Mouse (Mus musculus) embryonic facial prominence, embryonic 12.5 days (tissue): ENCODE data around the gene Snd1. TPM values are rescaled to one million over a fixed set of nuclear protein-coding genes. Genes with fewer than 3 reads are reported as not detected.

Experiments used
- ATAC-seq: fragments of 200-750 bp; cut with Nextera tagmentation; 2 replicates; pipeline ENCODE4 v1.8.0; 2017; ENCODE audit not compliant: insufficient number of reproducible peaks, insufficient read depth, low FRiP score, low TSS enrichment
- H3K27ac ChIP-seq: fragments of 300-500 bp; sonication (generic); 2 replicates; pipeline ENCODE4 v1.5.1; 2016; ENCODE audit warnings: mild to moderate bottlenecking
- H3K27me3 ChIP-seq: fragments of 300-500 bp; sonication (generic); 2 replicates; pipeline ENCODE4 v1.6.1; 2016; ENCODE audit warnings: mild to moderate bottlenecking, moderate library complexity
- H3K36me3 ChIP-seq: fragments of 300-500 bp; sonication (generic); 2 replicates; pipeline ENCODE4 v1.6.1; 2016; ENCODE audit warnings: mild to moderate bottlenecking
- H3K4me1 ChIP-seq: fragments of 300-500 bp; sonication (generic); 2 replicates; pipeline ENCODE4 v1.6.1; 2016
- H3K4me2 ChIP-seq: fragments of 300-500 bp; sonication (generic); replicated peaks from 2 replicates; pipeline ENCODE4 v1.6.1; 2016; ENCODE audit warnings: mild to moderate bottlenecking, moderate library complexity
- H3K4me3 ChIP-seq: fragments of 300-500 bp; sonication (generic); 2 replicates; pipeline ENCODE4 v1.5.1; 2016; ENCODE audit warnings: mild to moderate bottlenecking
- H3K9ac ChIP-seq: fragments of 300-500 bp; sonication (generic); 2 replicates; pipeline ENCODE4 v1.6.1; 2016; ENCODE audit warnings: mild to moderate bottlenecking, moderate library complexity
- H3K9me3 ChIP-seq: fragments of 300-500 bp; sonication (generic); 2 replicates; pipeline ENCODE4 v1.6.1; 2016; ENCODE audit warnings: mild to moderate bottlenecking, moderate library complexity
- WGBS: fragments of 180-500 bp; shearing (Covaris S2); methylation state at CpG from one replicate; pipeline ENCODE4 v1.1.7; 2016; 5-methylcytosine and 5-hydroxymethylcytosine counted together
- polyA plus RNA-seq: library from polyadenylated mRNA; unstranded; fragments of >200 nt; fragmentation: Nextera tagmentation; extraction: Ambion mirVana; gene quantifications from 2 replicates; pipeline ENCODE4 v1.2.1, GENCODE M21; 2016

Snd1 gene
- polyA plus RNA-seq, 1 experiment from 2014 or later: 133 TPM

- no peaks in the 10 kb centered on the region for H3K9me3 ChIP-seq
- no peaks in the 10 kb centered on the region for H3K27me3 ChIP-seq
- no peak overlapping the region for H3K4me3 ChIP-seq
- H3K4me2 ChIP-seq: no peak overlapping the region
- H3K36me3 ChIP-seq: no peaks in the 10 kb centered on the region
- ATAC-seq: no peak
- H3K9ac ChIP-seq: no peak overlapping the region
- H3K27ac ChIP-seq: no peak overlapping the region
- WGBS: 17% methylated on average over 11 of the region's 11 CpGs
- no peaks in the 10 kb centered on the region for H3K4me1 ChIP-seq
Observed at GRCm38 (mm10) chr6:28955581-28955980, 480.6 kb downstream of the Snd1 start.

DNA sequence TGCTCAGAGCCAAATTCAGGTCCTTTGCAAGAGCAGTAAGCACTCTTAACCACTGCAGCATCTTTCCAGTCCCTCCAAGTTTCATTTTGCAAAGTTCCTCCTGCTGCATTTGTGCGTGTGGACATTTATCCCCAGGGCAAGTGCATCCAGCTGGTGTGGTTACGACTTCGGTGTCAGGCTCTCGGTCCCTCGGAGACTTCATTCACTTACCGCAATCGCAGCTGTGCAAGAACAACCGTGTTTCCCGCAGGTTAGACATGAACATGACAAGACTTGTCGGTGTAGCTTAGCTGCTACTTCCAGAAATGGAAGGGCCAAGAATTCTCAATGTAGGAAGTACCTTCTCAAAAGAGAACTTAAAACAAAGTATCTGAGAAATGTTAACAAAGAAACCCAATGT, 482.5 kb downstream of the Snd1 start:
- Histone ChIP-seq H3K27me3 (no peaks in the 10 kb centered on the region), H3K4me1 (0 out of 2 replicates have a peak, but pooled peaks cover 7% of the 10 kb centered on the region), H3K36me3 (no peaks in the 10 kb centered on the region), H3K27ac (no peak overlapping the region), H3K4me3 (no peak overlapping the region), H3K9ac (no peak overlapping the region), H3K4me2 (no peak overlapping the region), H3K9me3 (no peaks in the 10 kb centered on the region)
- ATAC-seq: no peak
- 60% methylated on average over 10 of the region's 10 CpGs for WGBS

GRCm38 (mm10) chr6:28963178-28963577, 488.2 kb downstream of the Snd1 start:
- Histone ChIP-seq H3K9me3 (no peaks in the 10 kb centered on the region), H3K4me2 (no peak overlapping the region), H3K9ac (no peak overlapping the region), H3K4me3 (no peak overlapping the region), H3K36me3 (no peaks in the 10 kb centered on the region), H3K4me1 (0 out of 2 replicates have a peak, but pooled peaks cover 7% of the 10 kb centered on the region), H3K27ac (no peak overlapping the region), H3K27me3 (no peaks in the 10 kb centered on the region)
- 62% methylated on average over 5 of the region's 5 CpGs for WGBS
- ATAC-seq: no peak

DNA sequence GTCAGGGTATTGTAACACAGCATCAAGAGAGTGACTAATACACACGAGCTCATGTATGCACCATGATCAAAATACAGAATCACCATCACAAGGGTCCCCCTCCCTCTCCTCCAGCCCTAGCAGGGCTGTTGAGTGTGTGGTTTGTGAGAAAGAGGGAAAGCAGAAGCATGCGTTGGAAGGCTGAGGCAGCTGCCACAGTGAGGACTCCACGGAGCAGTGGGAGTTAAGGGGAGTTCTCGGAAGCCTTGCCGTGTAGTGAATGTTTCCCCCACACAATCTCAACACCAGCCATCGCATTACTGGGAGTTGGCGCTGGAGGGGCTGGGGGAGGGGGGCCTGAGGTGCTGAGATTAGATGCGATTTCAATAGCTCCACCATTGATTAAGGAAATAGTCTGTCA, 490.3 kb downstream of the Snd1 start:
- Histone ChIP-seq H3K4me3 (no peak overlapping the region), H3K9me3 (no peaks in the 10 kb centered on the region), H3K4me2 (no peak overlapping the region), H3K27me3 (no peaks in the 10 kb centered on the region), H3K9ac (no peak overlapping the region), H3K36me3 (no peaks in the 10 kb centered on the region), H3K27ac (no peak overlapping the region), H3K4me1 (0 out of 2 replicates have a peak, but pooled peaks cover 7% of the 10 kb centered on the region)
- ATAC-seq: no peak
- 63% methylated on average over 8 of the region's 8 CpGs for WGBS

GRCm38 (mm10) chr6:28969615-28970014, 494.7 kb downstream of the Snd1 start:
- Histone ChIP-seq H3K9me3 (no peaks in the 10 kb centered on the region), H3K27ac (no peak overlapping the region), H3K4me3 (no peak overlapping the region), H3K4me2 (no peak overlapping the region), H3K4me1 (no peaks in the 10 kb centered on the region), H3K27me3 (no peaks in the 10 kb centered on the region), H3K9ac (no peak overlapping the region), H3K36me3 (no peaks in the 10 kb centered on the region)
- 68% methylated on average over 5 of the region's 5 CpGs for WGBS
- ATAC-seq: no peak

GRCm38 (mm10) chr6:28970711-28971110, 495.8 kb downstream of the Snd1 start:
- no peak overlapping the region for H3K27ac ChIP-seq
- H3K4me1 ChIP-seq: no peaks in the 10 kb centered on the region
- H3K36me3 ChIP-seq: no peaks in the 10 kb centered on the region
- no peak overlapping the region for H3K9ac ChIP-seq
- WGBS: 47% methylated on average over 4 of the region's 4 CpGs
- H3K4me2 ChIP-seq: no peak overlapping the region
- no peaks in the 10 kb centered on the region for H3K27me3 ChIP-seq
- ATAC-seq: no peak
- H3K9me3 ChIP-seq: peaks cover 2% of the 10 kb centered on the region; the same call in 1 of the 2 replicates
- H3K4me3 ChIP-seq: no peak overlapping the region

DNA sequence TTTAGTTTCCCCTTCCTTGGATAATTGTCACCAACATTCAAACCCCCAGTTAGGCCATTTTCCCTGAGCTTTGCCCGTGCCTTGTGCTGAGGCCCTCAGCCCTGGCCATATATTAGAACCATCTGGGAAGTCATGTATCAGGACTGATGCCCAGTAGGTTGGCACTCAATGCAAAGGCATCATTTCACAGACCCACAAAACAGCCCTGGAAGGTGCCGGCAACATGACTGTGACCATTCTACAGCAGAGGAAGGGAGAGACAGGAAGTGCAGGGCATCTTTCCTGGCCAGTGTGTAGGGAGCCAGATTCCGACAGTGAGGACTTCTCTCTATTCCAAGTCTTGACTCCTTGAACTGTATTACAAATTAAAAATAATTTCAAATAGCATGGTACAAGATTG, 499.6 kb downstream of the Snd1 start:
- Histone ChIP-seq H3K4me3 (no peak overlapping the region), H3K27ac (no peak overlapping the region), H3K27me3 (peaks cover 21% of the 10 kb centered on the region), H3K9me3 (peaks cover 4% of the 10 kb centered on the region; the same call in 1 of the 2 replicates), H3K9ac (no peak overlapping the region), H3K4me1 (no peaks in the 10 kb centered on the region), H3K36me3 (no peaks in the 10 kb centered on the region), H3K4me2 (no peak overlapping the region)
- 82% methylated on average over 3 of the region's 3 CpGs for WGBS
- no peak for ATAC-seq

DNA sequence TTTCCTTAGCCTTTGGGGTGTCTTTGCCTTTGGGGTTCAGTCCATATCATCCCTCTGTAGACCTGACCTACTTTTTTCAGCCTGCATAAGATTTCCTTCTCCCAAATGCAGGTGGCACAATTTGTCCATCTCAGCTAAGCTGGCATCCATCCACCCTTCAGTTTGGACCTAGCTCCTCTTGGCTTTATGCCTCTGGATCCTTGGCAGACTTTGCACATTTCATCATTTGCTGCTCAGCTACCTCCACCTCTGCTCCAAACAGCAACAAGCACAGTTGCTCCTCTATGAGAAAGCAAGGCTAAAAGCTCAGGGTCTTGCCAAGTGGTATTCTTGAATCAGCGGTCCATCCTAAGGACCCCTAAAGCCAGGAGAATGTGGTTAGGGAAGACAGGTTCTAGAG, 500.2 kb downstream of the Snd1 start:
- Histone ChIP-seq H3K4me3 (no peak overlapping the region), H3K9me3 (peaks cover 4% of the 10 kb centered on the region; the same call in 1 of the 2 replicates), H3K4me2 (no peak overlapping the region), H3K27ac (no peak overlapping the region), H3K36me3 (no peaks in the 10 kb centered on the region), H3K27me3 (peaks cover 27% of the 10 kb centered on the region), H3K4me1 (peaks cover 2% of the 10 kb centered on the region; the same call in 1 of the 2 replicates), H3K9ac (no peak overlapping the region)
- no peak for ATAC-seq
- WGBS: 94% methylated on average over 1 of the region's 1 CpGs

GRCm38 (mm10) chr6:28978031-28978430, 503.1 kb downstream of the Snd1 start:
- no peak for ATAC-seq

GRCm38 (mm10) chr6:28978881-28979280, 503.9 kb downstream of the Snd1 start:
- WGBS: 78% methylated on average over 3 of the region's 3 CpGs
- H3K36me3 ChIP-seq: no peaks in the 10 kb centered on the region
- no peak overlapping the region for H3K4me2 ChIP-seq
- H3K9ac ChIP-seq: no peak overlapping the region
- peaks cover 17% of the 10 kb centered on the region for H3K4me1 ChIP-seq
- no peak for ATAC-seq
- peaks cover 61% of the 10 kb centered on the region for H3K27me3 ChIP-seq
- peaks cover 4% of the 10 kb centered on the region; the same call in 1 of the 2 replicates for H3K9me3 ChIP-seq
- no peak overlapping the region for H3K27ac ChIP-seq
- H3K4me3 ChIP-seq: no peak overlapping the region

More at GRCm38 (mm10) chr6:28978031-28978430, 503.1 kb downstream of the Snd1 start:
- peaks cover 4% of the 10 kb centered on the region; the same call in 1 of the 2 replicates for H3K9me3 ChIP-seq
- peaks cover 56% of the 10 kb centered on the region for H3K27me3 ChIP-seq
- H3K9ac ChIP-seq: no peak overlapping the region
- no peaks in the 10 kb centered on the region for H3K36me3 ChIP-seq
- H3K4me1 ChIP-seq: peaks cover 17% of the 10 kb centered on the region
- no peak overlapping the region for H3K27ac ChIP-seq
- WGBS: 51% methylated on average over 5 of the region's 5 CpGs
- no peak overlapping the region for H3K4me2 ChIP-seq
- no peak overlapping the region for H3K4me3 ChIP-seq

GRCm38 (mm10) chr6:28979586-28979985, 504.6 kb downstream of the Snd1 start:
- peaks cover 17% of the 10 kb centered on the region for H3K4me1 ChIP-seq
- 65% methylated on average over 8 of the region's 8 CpGs for WGBS

GRCm38 (mm10) chr6:28980219-28980618, 505.3 kb downstream of the Snd1 start:
- Histone ChIP-seq H3K9ac (no peak overlapping the region), H3K9me3 (peaks cover 4% of the 10 kb centered on the region; the same call in 1 of the 2 replicates), H3K4me1 (peaks cover 17% of the 10 kb centered on the region), H3K36me3 (no peaks in the 10 kb centered on the region), H3K27me3 (peaks cover 61% of the 10 kb centered on the region), H3K4me2 (peak overlapping the region; percentile 85), H3K4me3 (peak overlapping the region; percentile 44; the same call in 1 of the 2 replicates), H3K27ac (no peak overlapping the region)
- ATAC-seq: no peak
- WGBS: 4% methylated on average over 13 of the region's 14 CpGs

More at GRCm38 (mm10) chr6:28979586-28979985, 504.6 kb downstream of the Snd1 start:
- Histone ChIP-seq H3K27me3 (peaks cover 61% of the 10 kb centered on the region), H3K9ac (no peak overlapping the region), H3K4me2 (no peak overlapping the region), H3K9me3 (peaks cover 4% of the 10 kb centered on the region; the same call in 1 of the 2 replicates), H3K27ac (no peak overlapping the region), H3K36me3 (no peaks in the 10 kb centered on the region), H3K4me3 (no peak overlapping the region)
- no peak for ATAC-seq
